Mouse (Mus musculus) liver, postnatal 0 days (tissue): ENCODE data around the gene Trnau1ap. TPM values are rescaled to one million over a fixed set of nuclear protein-coding genes. Genes with fewer than 3 reads are reported as not detected.

Experiments
- ATAC-seq: fragments of 200-750 bp; cut with Nextera tagmentation; 2 replicates; pipeline ENCODE4 v1.8.0; 2017; ENCODE audit warnings: mild to moderate bottlenecking, moderate library complexity
- DNase-seq: peaks from one replicate; pipeline ENCODE4 v3.0.0-alpha.2; 2016
- H3K27ac ChIP-seq: fragments of 300-500 bp; sonication (generic); 2 replicates; pipeline ENCODE4 v1.5.1; 2014; ENCODE audit warnings: antibody characterized with exemption, moderate library complexity, mild to moderate bottlenecking, low read depth
- H3K27me3 ChIP-seq: fragments of 300-500 bp; sonication (generic); 2 replicates; pipeline ENCODE4 v1.6.1; 2014; ENCODE audit warnings: low read length, control low read depth, mixed read lengths; ENCODE audit not compliant: insufficient read depth
- H3K36me3 ChIP-seq: fragments of 300-500 bp; sonication (generic); replicated peaks from 2 replicates; pipeline ENCODE4 v1.6.1; 2014; ENCODE audit warnings: mild to moderate bottlenecking, control low read depth, low read length, moderate library complexity, mixed read lengths; ENCODE audit not compliant: insufficient read depth
- H3K4me1 ChIP-seq: fragments of 300-500 bp; sonication (generic); 2 replicates; pipeline ENCODE4 v1.6.1; 2014; ENCODE audit warnings: antibody characterized with exemption, mild to moderate bottlenecking, control low read depth; ENCODE audit not compliant: insufficient read depth
- H3K4me2 ChIP-seq: fragments of 300-500 bp; sonication (generic); 2 replicates; pipeline ENCODE4 v1.6.1; 2014; ENCODE audit warnings: low read depth, mild to moderate bottlenecking, low read length, moderate library complexity, mixed read lengths
- H3K4me3 ChIP-seq: fragments of 300-500 bp; sonication (generic); 2 replicates; pipeline ENCODE4 v1.5.1; 2014; ENCODE audit warnings: low read depth, low read length
- H3K9ac ChIP-seq: fragments of 300-500 bp; sonication (generic); replicated peaks from 2 replicates; pipeline ENCODE4 v1.6.1; 2014; ENCODE audit warnings: mild to moderate bottlenecking, moderate library complexity
- H3K9me3 ChIP-seq: fragments of 300-500 bp; sonication (generic); 2 replicates; pipeline ENCODE4 v1.6.1; 2016; ENCODE audit warnings: mild to moderate bottlenecking, control low read depth, low read length, mixed read lengths
- CTCF ChIP-seq: sonication (generic); IDR thresholded peaks from 2 replicates; pipeline ENCODE4 v1.5.1; 2016; ENCODE audit warnings: antibody characterized with exemption, low read depth
- EP300 ChIP-seq: IDR thresholded peaks from 2 replicates; pipeline ENCODE4 v1.6.1; 2016; ENCODE audit warnings: antibody characterized with exemption, low read depth, mild to moderate bottlenecking
- WGBS: fragments of 180-500 bp; shearing (Covaris S2); extraction: QIAGEN DNeasy Blood & Tissue Kit; methylation state at CpG from one replicate; pipeline ENCODE4 v1.1.7; 2014; ENCODE audit not compliant: insufficient replicate concordance; 5-methylcytosine and 5-hydroxymethylcytosine counted together
- polyA plus RNA-seq: library from polyadenylated mRNA; unstranded; fragments of >200 nt; fragmentation: Nextera tagmentation; extraction: Ambion mirVana; gene quantifications from 2 replicates; pipeline ENCODE4 v1.2.1, GENCODE M21; 2015

The Trnau1ap gene
- 30.4 and 33.8 TPM in 2 replicates for polyA plus RNA-seq

GRCm38 (mm10) chr4:132329115-132329834, at the start of gene Trnau1ap:
Trnau1ap (minus strand) TSS chr4:132329538.
- Histone ChIP-seq H3K4me1 (peaks cover 11% of the 10 kb centered on the region), H3K4me3 (peak within 1 kb of the TSS; percentile 66), H3K9ac (peak within 1 kb of the TSS; percentile 77), H3K9me3 (no peaks in the 10 kb centered on the region), H3K4me2 (peak within 1 kb of the TSS; percentile 79), H3K27me3 (no peaks in the 10 kb centered on the region), H3K36me3 (peaks cover 32% of the 10 kb centered on the region), H3K27ac (peak within 1 kb of the TSS; percentile 87)
- WGBS, result under 1% methylated on average over 52 of the region's 52 CpGs
- peak; percentile 55 for TF ChIP-seq CTCF
- TF ChIP-seq EP300, result no peak
- peak; percentile 97 for ATAC-seq
- DNase-seq, result peak; percentile 98

GRCm38 (mm10) chr4:132373820-132374219, 44.5 kb upstream of the Trnau1ap start:
- ATAC-seq, result no peak
- DNase-seq, result no peak
- 92% methylated on average over 1 of the region's 1 CpGs for WGBS

GRCm38 (mm10) chr4:132369953-132370750, 40.8 kb upstream of the Trnau1ap start:
- Histone ChIP-seq H3K27me3 (no peaks in the 10 kb centered on the region), H3K4me1 (no peaks in the 10 kb centered on the region), H3K4me2 (no peak overlapping the region), H3K27ac (no peak overlapping the region), H3K9me3 (no peaks in the 10 kb centered on the region), H3K4me3 (no peak overlapping the region), H3K9ac (no peak overlapping the region), H3K36me3 (peaks cover 72% of the 10 kb centered on the region)
- WGBS, result 84% methylated on average over 8 of the region's 8 CpGs
- TF ChIP-seq CTCF (no peak), EP300 (no peak)
- ATAC-seq (no peak), DNase-seq (no peak)

More at GRCm38 (mm10) chr4:132373820-132374219, 44.5 kb upstream of the Trnau1ap start:
- Histone ChIP-seq H3K4me2 (no peak overlapping the region), H3K9ac (no peak overlapping the region), H3K9me3 (no peaks in the 10 kb centered on the region), H3K27me3 (no peaks in the 10 kb centered on the region), H3K4me3 (no peak overlapping the region), H3K4me1 (no peaks in the 10 kb centered on the region), H3K27ac (no peak overlapping the region), H3K36me3 (peaks cover 62% of the 10 kb centered on the region)
- TF ChIP-seq EP300 (no peak), CTCF (no peak)

- Histone ChIP-seq H3K36me3 (peaks cover 70% of the 10 kb centered on the region), H3K9me3 (no peaks in the 10 kb centered on the region), H3K4me2 (no peak overlapping the region), H3K4me3 (no peak overlapping the region), H3K9ac (no peak overlapping the region), H3K27me3 (no peaks in the 10 kb centered on the region), H3K4me1 (no peaks in the 10 kb centered on the region), H3K27ac (no peak overlapping the region)
- DNase-seq (no peak), ATAC-seq (no peak)
- 86% methylated on average over 18 of the region's 18 CpGs for WGBS
- TF ChIP-seq CTCF (no peak), EP300 (no peak)
These were observed 38.3 kb upstream of the Trnau1ap start for GRCm38 (mm10) chr4:132367480-132368201.

GRCm38 (mm10) chr4:132365450-132366060, 36.2 kb upstream of the Trnau1ap start:
- Histone ChIP-seq H3K4me3 (no peak overlapping the region), H3K4me2 (no peak overlapping the region), H3K36me3 (peaks cover 73% of the 10 kb centered on the region), H3K27me3 (no peaks in the 10 kb centered on the region), H3K9me3 (no peaks in the 10 kb centered on the region), H3K27ac (no peak overlapping the region), H3K9ac (no peak overlapping the region), H3K4me1 (no peaks in the 10 kb centered on the region)
- DNase-seq (no peak), ATAC-seq (no peak)
- 89% methylated on average over 13 of the region's 13 CpGs for whole genome bisulfite sequencing
- TF ChIP-seq CTCF (no peak), EP300 (no peak)
